Mouse (Mus musculus): ENCODE results near the gene Adal. TPM values are rescaled to one million over a fixed set of nuclear protein-coding genes. Genes with fewer than 3 reads are reported as not detected.

Adal gene
- polyA plus RNA-seq, 1 experiment from 2014 or later = 19.7 TPM

DNA sequence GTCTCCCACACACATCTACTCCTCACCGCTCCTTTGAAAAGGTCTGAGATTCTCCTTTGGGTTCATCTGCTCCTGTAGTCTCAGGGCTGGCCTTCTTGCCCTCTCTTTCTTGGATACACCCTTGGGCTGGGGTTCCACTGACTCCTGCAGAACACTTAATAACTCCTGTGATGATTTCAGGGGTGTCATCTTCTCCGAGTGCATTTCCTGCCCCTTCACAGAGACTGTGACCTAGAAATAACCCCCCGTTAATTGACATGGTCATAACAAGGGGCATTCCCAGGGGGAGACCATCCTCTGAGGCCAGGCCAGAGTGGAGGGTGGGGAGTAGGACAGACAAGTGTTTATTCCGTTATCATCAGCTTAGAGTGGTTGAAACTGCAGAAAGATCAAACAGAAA is 28.9 kb downstream of the Adal start:
- Histone ChIP-seq H3K4me2 (ENCODE audit: low read depth, low read length) (peak overlapping the region; percentile 85), H3K9ac (ENCODE audit: low read length) (peak overlapping the region; percentile 89), H3K4me3 (ENCODE audit: low read length) (peak overlapping the region; percentile 97), H3K27me3 (ENCODE audit: control insufficient read depth, insufficient read depth, low read length) (no peaks in the 10 kb centered on the region), H3K27ac (ENCODE audit: low read length) (no peak overlapping the region), H3K9me3 (replicated peaks; ENCODE audit: control insufficient read depth, low read length) (no peaks in the 10 kb centered on the region), H3K36me3 (ENCODE audit: control insufficient read depth, insufficient read depth) (peaks cover 8% of the 10 kb centered on the region), H3K4me1 (ENCODE audit: control insufficient read depth, insufficient read depth, low read length) (peaks cover 18% of the 10 kb centered on the region)
- ATAC-seq (replicated peaks; ENCODE audit: extremely low read depth, insufficient read depth, low FRiP score) = no peak
- 41% methylated on average over 4 of the region's 4 CpGs for WGBS

DNA sequence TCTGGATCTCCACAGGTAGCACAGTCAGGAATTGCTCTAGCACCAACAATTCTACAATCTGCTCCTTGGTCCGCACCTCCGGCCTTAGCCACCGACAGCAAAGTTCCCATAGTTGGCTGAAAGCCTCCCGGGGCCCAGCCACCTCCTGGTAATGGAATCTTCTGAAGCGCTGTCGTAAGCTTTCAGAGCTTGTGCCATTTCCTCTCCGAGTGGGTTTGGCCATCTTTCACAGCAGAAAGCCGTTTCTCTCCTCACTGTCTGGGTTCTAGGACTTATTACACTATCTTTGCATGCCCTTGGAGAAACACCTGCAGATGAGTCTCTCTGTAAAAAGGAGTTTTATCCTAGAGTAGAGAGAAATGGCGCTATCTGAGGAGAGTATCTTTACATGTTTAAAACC is 29.7 kb downstream of the Adal start:
- ATAC-seq (replicated peaks; ENCODE audit: extremely low read depth, insufficient read depth, low FRiP score) = no peak
- H3K36me3 ChIP-seq (ENCODE audit: control insufficient read depth, insufficient read depth) = peaks cover 8% of the 10 kb centered on the region
- peak overlapping the region; percentile 97 for H3K4me3 ChIP-seq (ENCODE audit: low read length)
- H3K9ac ChIP-seq (ENCODE audit: low read length) = peak overlapping the region; percentile 89
- 2% methylated on average over 9 of the region's 9 CpGs for WGBS
- H3K27me3 ChIP-seq (ENCODE audit: control insufficient read depth, insufficient read depth, low read length) = no peaks in the 10 kb centered on the region
- H3K4me2 ChIP-seq (ENCODE audit: low read depth, low read length) = peak overlapping the region; percentile 85
- peaks cover 18% of the 10 kb centered on the region for H3K4me1 ChIP-seq (ENCODE audit: control insufficient read depth, insufficient read depth, low read length)
- H3K27ac ChIP-seq (ENCODE audit: low read length) = peak overlapping the region; percentile 90
- H3K9me3 ChIP-seq (replicated peaks; ENCODE audit: control insufficient read depth, low read length) = no peaks in the 10 kb centered on the region

DNA sequence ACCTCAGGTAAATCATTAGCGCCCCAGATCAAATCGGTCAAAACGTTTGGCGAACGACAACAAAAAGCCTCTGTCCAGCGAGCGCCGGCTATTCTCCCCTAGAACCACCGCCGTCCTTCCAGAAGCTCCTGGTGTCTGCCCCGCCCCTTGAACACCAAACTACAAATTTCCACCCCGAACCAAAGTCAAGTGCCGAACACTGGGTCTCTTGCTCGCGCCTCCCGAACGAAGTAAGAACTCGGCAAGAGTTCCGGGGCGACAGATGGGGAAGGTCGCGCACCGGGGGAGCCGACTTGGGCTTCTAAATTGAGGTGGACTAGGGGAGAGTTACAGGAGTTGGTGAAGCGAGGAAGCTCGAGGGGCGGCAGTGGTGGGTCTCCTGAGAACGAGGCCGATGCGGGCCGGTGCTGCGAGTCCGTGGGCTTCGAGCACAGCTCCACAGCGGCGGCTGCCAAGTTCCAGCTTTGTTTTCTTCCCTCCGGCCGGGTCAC is 30.3 kb downstream of the Adal start, which contains the start of gene Tubgcp4:
TSS of gene Tubgcp4 (plus strand) at position 174 of the 491 bp plus-strand sequence.
- peak within 1 kb of the TSS; percentile 90 for H3K27ac ChIP-seq (ENCODE audit: low read length)
- peak within 1 kb of the TSS; percentile 85 for H3K4me2 ChIP-seq (ENCODE audit: low read depth, low read length)
- peak within 1 kb of the TSS; percentile 97 for H3K4me3 ChIP-seq (ENCODE audit: low read length)
- H3K27me3 ChIP-seq (ENCODE audit: control insufficient read depth, insufficient read depth, low read length) = no peaks in the 10 kb centered on the region
- no peaks in the 10 kb centered on the region for H3K9me3 ChIP-seq (replicated peaks; ENCODE audit: control insufficient read depth, low read length)
- H3K4me1 ChIP-seq (ENCODE audit: control insufficient read depth, insufficient read depth, low read length) = peaks cover 18% of the 10 kb centered on the region
- WGBS = under 1% methylated on average over 38 of the region's 38 CpGs
- peak; percentile 39 for ATAC-seq (replicated peaks; ENCODE audit: extremely low read depth, insufficient read depth, low FRiP score)
- H3K36me3 ChIP-seq (ENCODE audit: control insufficient read depth, insufficient read depth) = peaks cover 14% of the 10 kb centered on the region
- H3K9ac ChIP-seq (ENCODE audit: low read length) = peak within 1 kb of the TSS; percentile 89

DNA sequence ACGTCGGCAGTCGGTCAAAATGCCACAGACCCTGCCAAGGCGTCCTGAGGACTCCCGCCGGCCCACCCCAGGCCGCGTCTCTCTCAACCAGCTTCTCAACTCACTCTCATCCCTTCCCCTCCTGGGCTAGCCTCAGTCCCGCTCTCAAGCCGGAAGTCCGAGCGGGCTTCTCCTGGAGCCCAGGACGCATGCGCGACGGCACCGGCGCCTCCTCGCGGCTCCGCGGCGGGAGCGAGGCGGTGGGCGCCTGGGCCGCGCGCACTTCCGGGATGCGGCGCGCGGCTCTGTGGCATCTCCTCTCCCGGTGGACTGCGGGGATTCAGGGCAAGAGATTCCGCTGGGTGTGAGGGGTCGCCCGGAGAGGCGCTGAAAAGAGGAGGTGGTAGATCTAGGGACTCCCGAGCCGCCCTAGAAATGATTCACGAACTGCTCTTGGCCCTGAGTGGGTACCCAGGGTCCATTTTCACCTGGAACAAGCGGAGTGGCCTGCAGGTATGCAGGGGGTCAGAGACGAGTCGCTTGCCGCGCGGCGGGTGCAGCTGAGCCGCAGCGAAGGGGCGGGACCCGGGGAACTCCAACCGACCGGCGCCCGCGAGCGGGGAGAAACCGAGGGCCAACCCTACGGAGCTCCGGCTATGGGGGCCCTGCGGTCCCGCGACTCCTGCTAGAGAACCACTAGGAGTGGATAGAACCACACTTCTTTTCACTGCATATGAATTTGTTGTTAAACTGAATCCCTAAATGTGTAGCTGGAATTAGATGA is 30.9 kb downstream of the Adal start, which contains the start of gene Zscan29:
TSS of gene Zscan29 (minus strand) at position 146 of the 763 bp plus-strand sequence.
- H3K4me2 ChIP-seq (ENCODE audit: low read depth, low read length) = peak within 1 kb of the TSS; percentile 85
- peaks cover 15% of the 10 kb centered on the region for H3K36me3 ChIP-seq (ENCODE audit: control insufficient read depth, insufficient read depth)
- peaks cover 18% of the 10 kb centered on the region for H3K4me1 ChIP-seq (ENCODE audit: control insufficient read depth, insufficient read depth, low read length)
- peak within 1 kb of the TSS; percentile 89 for H3K9ac ChIP-seq (ENCODE audit: low read length)
- WGBS = under 1% methylated on average over 66 of the region's 66 CpGs
- H3K27ac ChIP-seq (ENCODE audit: low read length) = peak within 1 kb of the TSS; percentile 90
- ATAC-seq (replicated peaks; ENCODE audit: extremely low read depth, insufficient read depth, low FRiP score) = peak; percentile 95
- H3K27me3 ChIP-seq (ENCODE audit: control insufficient read depth, insufficient read depth, low read length) = no peaks in the 10 kb centered on the region
- H3K4me3 ChIP-seq (ENCODE audit: low read length) = peak within 1 kb of the TSS; percentile 97
- no peaks in the 10 kb centered on the region for H3K9me3 ChIP-seq (replicated peaks; ENCODE audit: control insufficient read depth, low read length)

DNA sequence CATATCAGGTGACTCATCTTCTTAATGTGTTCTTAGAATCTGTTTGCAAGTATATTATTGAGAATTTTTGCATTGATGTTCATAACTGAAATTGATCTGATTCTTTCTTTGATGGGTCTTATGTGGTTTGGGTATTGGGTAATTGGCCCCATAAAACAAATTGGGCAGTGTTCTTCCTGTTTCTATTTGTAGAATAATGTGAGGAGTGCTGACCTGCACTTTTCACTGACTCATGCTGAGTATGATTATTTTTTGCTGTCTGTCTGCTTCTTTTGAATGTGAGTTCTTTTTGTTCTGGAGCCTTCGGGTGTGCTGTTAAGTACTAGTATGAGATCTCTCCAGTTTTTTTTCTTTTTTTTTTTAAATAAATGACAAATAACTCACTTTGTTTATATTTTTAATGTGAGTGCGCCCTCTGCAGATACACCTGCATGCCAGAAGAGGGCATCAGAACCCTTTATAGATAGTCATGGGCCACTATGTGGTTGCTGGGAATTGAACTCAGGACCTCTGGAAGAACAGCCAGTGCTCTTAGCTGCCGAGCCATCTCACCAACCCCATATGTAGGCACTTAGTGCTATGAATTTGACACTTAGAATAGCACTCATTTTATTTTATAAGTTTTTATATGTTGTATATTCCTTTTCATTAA is 38.7 kb downstream of the Adal start:
- Histone ChIP-seq H3K27ac (ENCODE audit: low read length) (no peak overlapping the region), H3K9me3 (replicated peaks; ENCODE audit: control insufficient read depth, low read length) (no peaks in the 10 kb centered on the region), H3K36me3 (ENCODE audit: control insufficient read depth, insufficient read depth) (peaks cover 32% of the 10 kb centered on the region), H3K9ac (ENCODE audit: low read length) (no peak overlapping the region), H3K4me3 (ENCODE audit: low read length) (no peak overlapping the region), H3K4me1 (ENCODE audit: control insufficient read depth, insufficient read depth, low read length) (no peaks in the 10 kb centered on the region), H3K4me2 (ENCODE audit: low read depth, low read length) (no peak overlapping the region), H3K27me3 (ENCODE audit: control insufficient read depth, insufficient read depth, low read length) (no peaks in the 10 kb centered on the region)
- no peak for ATAC-seq (replicated peaks; ENCODE audit: extremely low read depth, insufficient read depth, low FRiP score)
- 91% methylated on average over 3 of the region's 3 CpGs for WGBS

DNA sequence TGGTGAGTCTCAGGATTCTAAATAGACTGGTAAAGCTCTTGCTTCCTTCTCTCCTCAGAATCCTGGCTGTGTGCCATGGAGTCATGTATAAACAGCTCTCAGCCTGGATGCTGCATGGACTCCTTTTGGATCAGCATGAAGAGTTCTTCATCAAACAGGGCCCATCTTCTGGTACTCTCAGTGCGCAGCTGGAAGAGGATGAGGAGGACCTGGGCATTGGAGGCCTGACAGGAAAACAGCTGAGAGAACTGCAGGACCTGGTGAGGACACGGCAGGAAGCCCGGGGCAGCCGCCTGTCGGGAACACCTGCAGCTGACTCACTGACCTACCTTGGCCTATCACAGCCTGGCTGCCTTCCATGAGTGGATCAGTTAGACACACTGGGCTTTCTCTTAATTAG is 43.2 kb downstream of the Adal start:
- Histone ChIP-seq H3K9ac (ENCODE audit: low read length) (no peak overlapping the region), H3K36me3 (ENCODE audit: control insufficient read depth, insufficient read depth) (peaks cover 31% of the 10 kb centered on the region), H3K27ac (ENCODE audit: low read length) (no peak overlapping the region), H3K4me1 (ENCODE audit: control insufficient read depth, insufficient read depth, low read length) (no peaks in the 10 kb centered on the region), H3K27me3 (ENCODE audit: control insufficient read depth, insufficient read depth, low read length) (no peaks in the 10 kb centered on the region), H3K9me3 (replicated peaks; ENCODE audit: control insufficient read depth, low read length) (no peaks in the 10 kb centered on the region), H3K4me3 (ENCODE audit: low read length) (no peak overlapping the region), H3K4me2 (ENCODE audit: low read depth, low read length) (no peak overlapping the region)
- 77% methylated on average over 5 of the region's 5 CpGs for WGBS
- no peak for ATAC-seq (replicated peaks; ENCODE audit: extremely low read depth, insufficient read depth, low FRiP score)

DNA sequence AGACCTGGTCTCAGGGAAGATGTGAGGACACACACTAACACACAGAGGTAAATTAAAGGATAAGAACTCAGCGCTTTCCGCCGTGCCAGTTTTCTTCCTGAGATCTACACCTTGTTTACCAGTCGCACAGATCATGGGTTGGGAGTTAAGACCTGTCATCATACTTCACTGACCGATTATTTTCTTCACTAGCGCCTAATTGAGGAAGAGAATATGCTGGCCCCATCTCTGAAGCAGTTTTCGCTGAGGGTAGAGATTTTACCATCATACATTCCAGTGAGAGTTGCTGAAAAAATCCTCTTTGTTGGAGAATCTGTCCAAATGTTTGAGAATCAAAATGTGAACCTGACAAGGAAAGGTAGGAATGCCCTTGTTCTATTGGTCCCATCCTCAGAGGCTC is 43.9 kb downstream of the Adal start:
- Histone ChIP-seq H3K4me2 (ENCODE audit: low read depth, low read length) (no peak overlapping the region), H3K9me3 (replicated peaks; ENCODE audit: control insufficient read depth, low read length) (no peaks in the 10 kb centered on the region), H3K36me3 (ENCODE audit: control insufficient read depth, insufficient read depth) (peaks cover 29% of the 10 kb centered on the region), H3K27me3 (ENCODE audit: control insufficient read depth, insufficient read depth, low read length) (no peaks in the 10 kb centered on the region), H3K27ac (ENCODE audit: low read length) (no peak overlapping the region), H3K4me1 (ENCODE audit: control insufficient read depth, insufficient read depth, low read length) (no peaks in the 10 kb centered on the region), H3K9ac (ENCODE audit: low read length) (no peak overlapping the region), H3K4me3 (ENCODE audit: low read length) (no peak overlapping the region)
- no peak for ATAC-seq (replicated peaks; ENCODE audit: extremely low read depth, insufficient read depth, low FRiP score)
- 93% methylated on average over 7 of the region's 7 CpGs for WGBS

DNA sequence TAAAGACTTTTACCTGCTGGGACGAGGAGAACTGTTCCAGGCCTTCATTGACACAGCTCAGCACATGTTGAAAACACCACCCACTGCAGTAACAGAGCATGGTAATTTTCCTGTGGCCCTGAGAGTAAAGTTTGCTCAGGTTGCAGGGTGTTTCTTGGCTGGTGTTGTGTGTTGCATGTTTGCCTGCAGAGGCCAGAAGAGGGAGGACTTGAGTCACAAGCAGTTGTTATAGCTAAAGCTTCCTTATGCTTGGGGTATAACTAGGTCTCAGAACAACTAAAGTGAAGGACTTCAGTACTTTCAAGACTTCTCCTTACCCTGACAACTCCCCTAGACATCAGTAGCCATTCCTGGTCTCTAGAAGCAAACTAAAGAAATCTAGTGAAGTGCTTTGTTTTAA is 48.3 kb downstream of the Adal start:
- ATAC-seq (replicated peaks; ENCODE audit: extremely low read depth, insufficient read depth, low FRiP score) = no peak
- 67% methylated on average over 1 of the region's 1 CpGs for WGBS
- no peak overlapping the region for H3K4me2 ChIP-seq (ENCODE audit: low read depth, low read length)
- H3K4me1 ChIP-seq (ENCODE audit: control insufficient read depth, insufficient read depth, low read length) = no peaks in the 10 kb centered on the region
- no peak overlapping the region for H3K27ac ChIP-seq (ENCODE audit: low read length)
- no peak overlapping the region for H3K4me3 ChIP-seq (ENCODE audit: low read length)
- no peaks in the 10 kb centered on the region for H3K9me3 ChIP-seq (replicated peaks; ENCODE audit: control insufficient read depth, low read length)
- peaks cover 58% of the 10 kb centered on the region for H3K36me3 ChIP-seq (ENCODE audit: control insufficient read depth, insufficient read depth)
- no peaks in the 10 kb centered on the region for H3K27me3 ChIP-seq (ENCODE audit: control insufficient read depth, insufficient read depth, low read length)
- no peak overlapping the region for H3K9ac ChIP-seq (ENCODE audit: low read length)

DNA sequence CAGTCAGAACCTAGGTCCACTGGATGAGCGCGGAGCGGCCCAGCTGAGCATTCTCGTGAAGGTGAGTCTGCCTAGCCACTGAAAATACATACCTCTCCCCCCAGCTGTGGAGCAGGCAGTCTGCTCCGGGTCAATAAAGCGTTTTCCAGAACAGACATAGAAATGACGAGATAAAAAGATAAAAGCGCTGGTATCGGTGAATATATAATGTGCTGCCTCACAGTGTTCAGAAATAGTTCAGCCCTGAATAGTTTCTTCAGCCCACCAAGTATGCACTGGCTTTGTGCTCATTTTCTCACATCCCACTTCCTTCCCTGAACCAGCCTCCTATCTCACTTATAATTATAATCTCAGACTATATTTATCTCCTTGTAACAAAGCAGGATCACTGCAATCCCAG is 55.2 kb downstream of the Adal start:
- 85% methylated on average over 9 of the region's 9 CpGs for WGBS
- ATAC-seq (replicated peaks; ENCODE audit: extremely low read depth, insufficient read depth, low FRiP score) = no peak
- Histone ChIP-seq H3K4me2 (ENCODE audit: low read depth, low read length) (no peak overlapping the region), H3K4me1 (ENCODE audit: control insufficient read depth, insufficient read depth, low read length) (no peaks in the 10 kb centered on the region), H3K4me3 (ENCODE audit: low read length) (no peak overlapping the region), H3K9me3 (replicated peaks; ENCODE audit: control insufficient read depth, low read length) (no peaks in the 10 kb centered on the region), H3K27me3 (ENCODE audit: control insufficient read depth, insufficient read depth, low read length) (no peaks in the 10 kb centered on the region), H3K36me3 (ENCODE audit: control insufficient read depth, insufficient read depth) (peaks cover 72% of the 10 kb centered on the region), H3K27ac (ENCODE audit: low read length) (no peak overlapping the region), H3K9ac (ENCODE audit: low read length) (no peak overlapping the region)
